Mouse (Mus musculus): ENCODE measurements around the gene Tmem151b. TPM values are rescaled to one million over a fixed set of nuclear protein-coding genes. Genes with fewer than 3 reads are reported as not detected.

The Tmem151b gene
- polyA plus RNA-seq, 1 experiment from 2014 or later: 34.5 TPM

Other genes with a start within 250 kb of the Tmem151b start
- 69.5 and 74.5 TPM in 2 replicates for gene Cdc5l, start 115.9 kb downstream of the Tmem151b start, polyA plus RNA-seq (2015; fragmentation: Nextera tagmentation; extraction: Ambion mirVana)
- 1.4 and 1.7 TPM in 2 replicates for gene Spats1, start 74.3 kb downstream of the Tmem151b start, polyA plus RNA-seq (2015; fragmentation: Nextera tagmentation; extraction: Ambion mirVana)
- 17.3 and 17.4 TPM in 2 replicates for gene Aars2, start 42.8 kb downstream of the Tmem151b start, polyA plus RNA-seq (2015; fragmentation: Nextera tagmentation; extraction: Ambion mirVana)
- 4.7 and 4.8 TPM in 2 replicates for gene Tcte1, start 26.2 kb downstream of the Tmem151b start, polyA plus RNA-seq (2015; fragmentation: Nextera tagmentation; extraction: Ambion mirVana)
- 4.2 and 4.6 TPM in 2 replicates for gene Nfkbie, start 6.0 kb upstream of the Tmem151b start, polyA plus RNA-seq (2015; fragmentation: Nextera tagmentation; extraction: Ambion mirVana)
- gene Slc35b2, start 14.2 kb upstream of the Tmem151b start, polyA plus RNA-seq (2015; fragmentation: Nextera tagmentation; extraction: Ambion mirVana): 97.9 and 99.8 TPM in 2 replicates
- 1,627 and 1,637 TPM in 2 replicates for gene Hsp90ab1, start 23.6 kb upstream of the Tmem151b start, polyA plus RNA-seq (2015; fragmentation: Nextera tagmentation; extraction: Ambion mirVana)
- 62.5 and 63.7 TPM in 2 replicates for gene Slc29a1, start 49.9 kb upstream of the Tmem151b start, polyA plus RNA-seq (2015; fragmentation: Nextera tagmentation; extraction: Ambion mirVana)
- not detected in 2 replicates for gene Mymx, start 52.4 kb upstream of the Tmem151b start, polyA plus RNA-seq (2015; fragmentation: Nextera tagmentation; extraction: Ambion mirVana)
- gene Capn11, start 109.6 kb upstream of the Tmem151b start, polyA plus RNA-seq (2015; fragmentation: Nextera tagmentation; extraction: Ambion mirVana): 0.83 and 1.00 TPM in 2 replicates
- gene Mrpl14, start 136.6 kb upstream of the Tmem151b start, polyA plus RNA-seq (2015; fragmentation: Nextera tagmentation; extraction: Ambion mirVana): 122 and 125 TPM in 2 replicates
- 124 and 125 TPM in 2 replicates for gene Tmem63b, start 137.2 kb upstream of the Tmem151b start, polyA plus RNA-seq (2015; fragmentation: Nextera tagmentation; extraction: Ambion mirVana)
- 0.41 TPM in 1 of 2 replicates, not detected in the other for gene 1600014C23Rik, start 184.2 kb upstream of the Tmem151b start, polyA plus RNA-seq (2015; fragmentation: Nextera tagmentation; extraction: Ambion mirVana)

All from forebrain, embryonic 15.5 days (tissue).